Mouse (Mus musculus): ENCODE results near the gene Ethe1.
A peak's percentile ranks its signal among the peaks of the same experiment; 100 is the strongest.

Gene Ethe1

GRCm38 (mm10) chr7:24587330-24588105, at the start of gene Ethe1, which contains the start of gene Zfp575:
TSS of gene Ethe1 (plus strand) at chr7:24587543.
TSS of gene Zfp575 (minus strand) at chr7:24587641.
- DNase-seq (ENCODE audit: low read depth), result no peak

GRCm38 (mm10) chr7:24537591-24537990, 49.8 kb upstream of the Ethe1 start:
- DNase-seq (ENCODE audit: low read depth), result no peak

GRCm38 (mm10) chr7:24538154-24538553, 49.2 kb upstream of the Ethe1 start:
- no peak for DNase-seq (ENCODE audit: low read depth)

- no peak for DNase-seq (ENCODE audit: low read depth)
Measured at GRCm38 (mm10) chr7:24538701-24539100, 48.6 kb upstream of the Ethe1 start.

- DNase-seq (ENCODE audit: low read depth), result no peak
Measured at GRCm38 (mm10) chr7:24539686-24540085, 47.7 kb upstream of the Ethe1 start.

GRCm38 (mm10) chr7:24544506-24544905, 42.8 kb upstream of the Ethe1 start:
- DNase-seq (ENCODE audit: low read depth), result peak; percentile 50

GRCm38 (mm10) chr7:24546068-24546614, 41.2 kb upstream of the Ethe1 start, which contains the start of the genes Pinlyp and Xrcc1:
TSS of gene Pinlyp (minus strand) at chr7:24546118.
TSS of gene Xrcc1 (plus strand) at chr7:24546289.
- DNase-seq (ENCODE audit: low read depth), result no peak

GRCm38 (mm10) chr7:24546634-24547389, 40.5 kb upstream of the Ethe1 start:
- DNase-seq (ENCODE audit: low read depth), result peak; percentile 98

- peak; percentile 22 for DNase-seq (ENCODE audit: low read depth)
Measured at GRCm38 (mm10) chr7:24547534-24548036, 39.8 kb upstream of the Ethe1 start.

- no peak for DNase-seq (ENCODE audit: low read depth)
Measured at GRCm38 (mm10) chr7:24551985-24552759, 35.2 kb upstream of the Ethe1 start.

- DNase-seq (ENCODE audit: low read depth), result no peak
Measured at GRCm38 (mm10) chr7:24555786-24556185, 31.6 kb upstream of the Ethe1 start.

GRCm38 (mm10) chr7:24561450-24561849, 25.9 kb upstream of the Ethe1 start:
- no peak for DNase-seq (ENCODE audit: low read depth)

- no peak for DNase-seq (ENCODE audit: low read depth)
Measured at GRCm38 (mm10) chr7:24563191-24563836, 24.0 kb upstream of the Ethe1 start.

- DNase-seq (ENCODE audit: low read depth), result no peak
Measured at GRCm38 (mm10) chr7:24563837-24564206, 23.5 kb upstream of the Ethe1 start.

GRCm38 (mm10) chr7:24564607-24565265, 22.6 kb upstream of the Ethe1 start:
- peak; percentile 86 for DNase-seq (ENCODE audit: low read depth)

GRCm38 (mm10) chr7:24565627-24566026, 21.7 kb upstream of the Ethe1 start:
- DNase-seq (ENCODE audit: low read depth), result no peak

GRCm38 (mm10) chr7:24566206-24566605, 21.1 kb upstream of the Ethe1 start:
- DNase-seq (ENCODE audit: low read depth), result no peak

- no peak for DNase-seq (ENCODE audit: low read depth)
Measured at GRCm38 (mm10) chr7:24568512-24568911, 18.8 kb upstream of the Ethe1 start.

- no peak for DNase-seq (ENCODE audit: low read depth)
Measured at GRCm38 (mm10) chr7:24571071-24571470, 16.3 kb upstream of the Ethe1 start.

- no peak for DNase-seq (ENCODE audit: low read depth)
Measured at GRCm38 (mm10) chr7:24572455-24572854, 14.9 kb upstream of the Ethe1 start.
